Mouse (Mus musculus) c-Kit-positive CD71-positive TER-119-negative erythroid progenitor cells, embryonic 14.5 days (primary cell): ENCODE measurements at regions not wholly inside any gene's neighbourhood (a gene's known extent, or its start where the extent isn't known, plus 50 kb on each side); places are given as distances from the start of the nearest gene placed in this dataset.

Experiments
- DNase-seq: peaks from one replicate; pipeline ENCODE4 v3.0.0-alpha.2; 2013; ENCODE audit warnings: low read depth

GRCm38 (mm10) chr5:16424745-16425144 lies 128.6 kb upstream of the Hgf start:
- no peak for DNase-seq

- DNase-seq = no peak
Observed at GRCm38 (mm10) chr5:16425302-16425701, 128.0 kb upstream of the Hgf start.

GRCm38 (mm10) chr5:16426306-16426705 lies 127.0 kb upstream of the Hgf start:
- no peak for DNase-seq

- DNase-seq = no peak
Observed at GRCm38 (mm10) chr5:16434586-16434985, 118.7 kb upstream of the Hgf start.

- DNase-seq = no peak
Observed at GRCm38 (mm10) chr5:16445056-16445455, 108.2 kb upstream of the Hgf start.

DNA sequence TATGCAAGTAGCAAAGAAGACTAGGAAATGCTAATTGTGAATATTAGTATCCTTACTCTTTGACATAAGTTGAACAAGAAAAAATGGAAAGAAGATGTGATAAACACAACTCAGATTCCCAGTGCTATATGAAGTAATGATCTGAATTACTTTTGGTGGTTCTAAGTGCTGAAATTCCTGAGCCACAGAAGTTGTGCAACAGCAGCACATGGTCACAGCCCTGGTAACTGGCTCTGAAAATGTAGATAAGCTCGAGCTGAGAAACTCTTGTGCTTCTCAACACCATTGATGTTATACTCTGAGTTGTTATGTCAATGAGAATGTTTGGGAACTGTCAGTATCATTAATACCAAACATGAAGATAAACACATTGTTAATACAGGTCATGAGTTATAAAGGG lies 106.3 kb upstream of the Hgf start:
- DNase-seq = no peak

GRCm38 (mm10) chr5:16461795-16462194 lies 91.5 kb upstream of the Hgf start:
- DNase-seq = no peak

DNA sequence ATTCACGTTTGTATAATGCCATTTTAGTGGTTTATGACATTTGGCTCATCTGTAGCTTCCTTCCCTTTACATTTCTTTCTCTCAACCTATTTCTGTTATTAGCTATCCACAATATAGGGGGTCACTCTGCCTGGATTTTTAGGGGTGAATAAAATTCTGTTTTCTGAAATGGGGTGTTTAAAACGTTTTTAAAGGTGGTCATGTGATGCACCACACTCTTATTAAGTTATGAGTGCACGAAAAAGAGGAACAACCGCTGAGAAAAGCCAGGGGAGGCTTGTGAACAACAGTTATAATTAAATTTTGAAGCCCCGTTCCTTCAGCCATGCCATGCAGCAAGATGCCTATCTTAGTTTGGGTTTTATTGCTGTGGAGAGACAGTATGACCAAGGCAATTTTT lies 87.0 kb upstream of the Hgf start:
- no peak for DNase-seq

DNA sequence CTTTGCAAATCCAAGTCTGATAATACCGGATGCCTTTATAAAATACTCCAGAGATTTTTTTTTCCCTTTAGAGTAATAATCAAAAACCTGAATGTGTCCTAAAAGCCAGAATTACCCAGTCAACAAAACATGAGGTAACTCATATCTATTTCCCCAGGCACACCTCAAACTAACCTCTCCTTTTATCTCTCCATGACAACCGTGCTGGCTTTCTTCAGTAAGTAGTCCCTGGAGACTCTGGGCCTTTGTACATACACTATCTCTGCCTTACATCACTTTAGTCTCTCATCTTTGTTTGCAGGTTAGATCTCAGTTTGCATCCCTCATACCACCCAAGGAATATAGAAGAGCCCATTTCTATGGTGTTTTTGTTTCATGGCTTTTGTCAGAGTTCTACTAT lies 84.7 kb upstream of the Hgf start:
- peak; percentile 46 for DNase-seq

- DNase-seq = no peak
Observed at GRCm38 (mm10) chr5:16469221-16469620, 84.1 kb upstream of the Hgf start.

- DNase-seq = no peak
Observed at GRCm38 (mm10) chr5:16469644-16470275, 83.5 kb upstream of the Hgf start.

- no peak for DNase-seq
Observed at GRCm38 (mm10) chr5:16470366-16470982, 82.8 kb upstream of the Hgf start.

DNA sequence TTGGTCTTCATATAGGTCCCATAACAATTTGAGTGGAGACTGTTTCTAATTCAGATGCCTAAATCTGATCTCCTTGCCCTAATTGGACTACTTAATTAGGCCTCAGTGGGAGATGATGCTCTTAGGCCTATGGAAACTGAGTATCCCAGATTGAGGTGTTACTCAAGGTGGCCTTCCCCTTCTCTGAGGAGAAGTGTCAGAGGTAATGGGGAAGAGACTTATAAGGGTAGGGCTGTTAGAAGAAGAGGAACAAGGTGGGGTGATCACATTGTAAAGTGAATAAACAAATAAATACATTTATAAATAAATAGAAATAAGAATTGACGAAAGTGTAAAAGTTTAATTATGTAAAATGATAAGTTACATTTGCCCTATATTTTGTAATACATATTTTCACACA lies 65.3 kb upstream of the Hgf start:
- DNase-seq = no peak

DNA sequence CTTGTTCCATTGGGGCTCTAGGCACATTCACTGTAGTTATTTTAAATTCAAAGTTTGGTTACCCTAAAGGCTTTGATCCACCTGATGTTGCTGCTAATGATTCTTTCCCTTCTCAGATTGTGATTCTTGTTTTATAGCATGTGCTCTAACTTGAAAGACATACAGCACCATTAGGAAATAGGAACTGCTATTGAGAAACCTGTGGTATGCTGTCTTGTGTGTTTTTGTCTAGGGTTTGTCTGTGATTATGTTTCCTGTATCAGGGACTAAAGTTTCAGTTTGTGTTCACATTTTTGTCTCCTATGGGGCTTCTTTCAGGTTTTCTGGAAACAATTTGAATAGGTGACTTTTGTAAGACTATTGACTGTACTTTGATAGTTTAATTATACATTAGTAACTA lies 63.5 kb upstream of the Hgf start:
- DNase-seq = no peak

DNA sequence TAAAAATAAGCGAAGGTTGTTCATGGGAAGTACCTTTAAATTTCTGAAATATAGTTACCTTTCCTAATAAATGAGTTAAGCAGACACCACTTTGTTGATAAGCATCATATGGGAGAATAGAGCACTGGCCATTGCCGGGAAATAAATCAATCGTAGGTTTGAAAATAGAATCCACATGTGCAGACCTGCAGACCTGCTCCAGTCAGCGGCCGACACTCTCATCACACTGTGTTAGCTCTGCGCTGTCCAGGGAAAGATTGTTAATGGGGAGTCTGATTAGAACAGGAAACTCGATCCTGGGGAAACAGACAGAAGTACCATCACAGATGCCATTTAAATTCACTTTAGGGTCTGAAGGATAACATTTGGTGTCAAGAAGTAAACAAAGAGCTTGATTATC lies 53.4 kb upstream of the Hgf start:
- DNase-seq = no peak
